15 mouse cellular contexts compared by ENCODE assay signal in genomic region chr12:67045099-67045750, GRCm38 (mm10).
DNase-seq lines count a peak whose midpoint lies in the region; ATAC-seq and TF ChIP-seq lines count a peak whose summit lies in the region.
"Had no signal": no experiment of that assay in that cellular context is flagged by ENCODE, and none has a peak within 500 bp of the region (broad histone marks: within the 10 kb centered on the region; RNA-seq: fewer than 3 reads in every experiment).

No protein-coding gene starts in this region.

- H3K4me3 ChIP-seq in neural tube, embryonic 12.5 days: no peak overlapping the region
- no peak overlapping the region for H3K4me3 ChIP-seq in layer of hippocampus, adult 2 months
- no peak overlapping the region for H3K4me3 ChIP-seq in neural tube, embryonic 14.5 days (ENCODE audit: low read depth, low read length)
- H3K4me3 ChIP-seq: heart, embryonic 15.5 days; kidney, embryonic 15.5 days had no signal

- WGBS in neural tube, embryonic 12.5 days: 64% methylated on average over 8 of the region's 8 CpGs
- 63% methylated on average over 8 of the region's 8 CpGs for WGBS in neural tube, embryonic 14.5 days

- no peaks in the 10 kb centered on the region for H3K9me3 ChIP-seq in neural tube, embryonic 12.5 days
- no peaks in the 10 kb centered on the region for H3K9me3 ChIP-seq in neural tube, embryonic 14.5 days (ENCODE audit: control insufficient read depth, low read length)
- H3K9me3 ChIP-seq: heart, embryonic 15.5 days; kidney, embryonic 15.5 days had no signal

- no peaks in the 10 kb centered on the region for H3K4me1 ChIP-seq in neural tube, embryonic 12.5 days
- no peaks in the 10 kb centered on the region for H3K4me1 ChIP-seq in neural tube, embryonic 14.5 days (ENCODE audit: control insufficient read depth, insufficient read depth, low read length)
- H3K4me1 ChIP-seq: heart, embryonic 15.5 days; kidney, embryonic 15.5 days had no signal

- H3K27ac ChIP-seq in neural tube, embryonic 12.5 days: no peak overlapping the region
- no peak overlapping the region for H3K27ac ChIP-seq in layer of hippocampus, adult 2 months
- no peak overlapping the region for H3K27ac ChIP-seq in neural tube, embryonic 14.5 days (ENCODE audit: low read depth, low read length)
- H3K27ac ChIP-seq: heart, embryonic 15.5 days; kidney, embryonic 15.5 days; stomach, postnatal 0 days had no signal

- no peak overlapping the region for H3K4me2 ChIP-seq in neural tube, embryonic 12.5 days (replicated peaks)
- no peak overlapping the region for H3K4me2 ChIP-seq in neural tube, embryonic 14.5 days (ENCODE audit: low read depth, low read length)
- H3K4me2 ChIP-seq: heart, embryonic 15.5 days; kidney, embryonic 15.5 days; lung, embryonic 14.5 days had no signal

- no peak for TF ChIP-seq CTCF in layer of hippocampus, adult 2 months (conservative IDR thresholded peaks at IDR 0.05)

- no peaks in the 10 kb centered on the region for H3K36me3 ChIP-seq in neural tube, embryonic 12.5 days
- no peaks in the 10 kb centered on the region for H3K36me3 ChIP-seq in neural tube, embryonic 14.5 days (ENCODE audit: control insufficient read depth, insufficient read depth, low read length)
- H3K36me3 ChIP-seq: heart, embryonic 15.5 days; kidney, embryonic 15.5 days had no signal

- peak; percentile 27 to 64 for DNase-seq in cerebellum, postnatal 10 days
- no peak for DNase-seq in cerebellum, adult 9-11 months
- DNase-seq in neural tube, embryonic 10.5 days (ENCODE audit: extremely low spot score, low spot score): no peak
- DNase-seq in layer of hippocampus, adult 2 months (ENCODE audit: low spot score in 2 of 2): peak; percentile 28 to 48
- no peak for DNase-seq in kidney, postnatal 14 days
- no peak for DNase-seq in lung, postnatal 10 days
- DNase-seq: adrenal gland, postnatal 36 days; cerebellum, adult 9-10 months; gastrocnemius, postnatal 36 days; lung, embryonic 14.5 days had no signal

- H3K27me3 ChIP-seq in neural tube, embryonic 12.5 days (replicated peaks): no peaks in the 10 kb centered on the region
- H3K27me3 ChIP-seq in neural tube, embryonic 14.5 days (ENCODE audit: control insufficient read depth, insufficient read depth, low read length): no peaks in the 10 kb centered on the region
- H3K27me3 ChIP-seq: heart, embryonic 15.5 days; kidney, embryonic 15.5 days had no signal

- ATAC-seq in neural tube, embryonic 12.5 days (ENCODE audit: low FRiP score, low read depth): peak; percentile 53; the same call in 1 of the 2 replicates
- peak; percentile 61; the same call in 1 of the 2 replicates for ATAC-seq in neural tube, embryonic 14.5 days (ENCODE audit: low read depth)

- no peak overlapping the region for H3K9ac ChIP-seq in neural tube, embryonic 12.5 days
- H3K9ac ChIP-seq in neural tube, embryonic 14.5 days (replicated peaks; ENCODE audit: low read depth, low read length): no peak overlapping the region
- H3K9ac ChIP-seq: heart, embryonic 15.5 days; kidney, embryonic 15.5 days; lung, embryonic 14.5 days had no signal

Comparison
In these comparisons a context has a peak if more than half of its experiments do, and no peak if none do; other contexts are left out.
1. DNase-seq: peak in cerebellum, postnatal 10 days (2 of 2) and layer of hippocampus, adult 2 months (2 of 2); none in cerebellum, adult 9-11 months (single experiment), neural tube, embryonic 10.5 days (single experiment), kidney, postnatal 14 days (single experiment) and lung, postnatal 10 days (single experiment).